Mouse (Mus musculus): ENCODE results near the gene Fsd2.

Gene Fsd2

DNA sequence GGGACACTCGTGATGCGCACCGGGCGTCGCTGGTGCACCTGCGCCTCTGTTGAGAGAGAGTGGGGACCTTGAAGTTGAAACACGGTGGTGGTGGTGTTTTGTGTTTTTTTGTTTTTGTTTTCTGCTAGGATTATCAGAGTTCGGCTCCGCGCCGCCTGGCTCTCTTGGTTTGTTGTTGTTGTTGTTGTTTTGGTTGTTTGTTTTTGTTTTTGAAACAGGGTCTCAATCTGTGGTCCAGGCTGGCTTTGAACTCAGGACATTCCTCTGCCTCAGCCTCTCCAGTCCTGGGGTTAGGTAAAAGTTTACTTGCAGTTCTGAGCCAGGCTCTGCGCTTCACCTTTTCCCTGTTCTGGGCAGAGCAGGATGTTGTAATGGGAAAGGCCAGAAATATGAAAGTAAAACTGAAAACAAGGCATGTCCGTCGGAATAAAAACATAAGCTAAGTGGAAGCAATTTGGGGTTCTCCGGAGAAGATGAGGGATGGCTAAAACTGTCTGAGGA lies 5.2 kb upstream of the Fsd2 start:
- no peak for DNase-seq (ENCODE audit: low read depth)

GRCm38 (mm10) chr7:81571108-81571940 lies 4.6 kb upstream of the Fsd2 start, which contains the start of gene Whamm:
Gene Whamm (plus strand): TSS chr7:81571266.
- peak; percentile 89 for DNase-seq (ENCODE audit: low read depth)

DNA sequence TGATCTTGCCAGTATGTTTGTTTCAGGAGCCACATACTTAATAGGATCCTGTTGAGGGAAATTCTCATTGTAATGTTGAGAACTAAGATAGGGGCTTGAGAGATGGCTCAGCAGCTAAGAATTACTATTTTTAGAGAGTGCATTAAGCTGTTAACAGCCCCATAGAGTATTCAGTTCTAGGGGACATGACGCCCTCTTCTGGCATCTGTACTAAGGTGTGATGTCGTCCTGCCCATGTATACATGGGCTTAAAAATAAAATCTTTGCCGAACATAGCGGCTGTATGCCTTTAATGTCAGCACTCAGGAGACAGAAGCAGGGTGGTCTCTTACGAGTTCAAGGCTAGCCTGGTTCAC lies 4.0 kb upstream of the Fsd2 start:
- no peak for DNase-seq (ENCODE audit: low read depth)

GRCm38 (mm10) chr7:81570271-81570670 lies 3.5 kb upstream of the Fsd2 start:
- no peak for DNase-seq (ENCODE audit: low read depth)

DNA sequence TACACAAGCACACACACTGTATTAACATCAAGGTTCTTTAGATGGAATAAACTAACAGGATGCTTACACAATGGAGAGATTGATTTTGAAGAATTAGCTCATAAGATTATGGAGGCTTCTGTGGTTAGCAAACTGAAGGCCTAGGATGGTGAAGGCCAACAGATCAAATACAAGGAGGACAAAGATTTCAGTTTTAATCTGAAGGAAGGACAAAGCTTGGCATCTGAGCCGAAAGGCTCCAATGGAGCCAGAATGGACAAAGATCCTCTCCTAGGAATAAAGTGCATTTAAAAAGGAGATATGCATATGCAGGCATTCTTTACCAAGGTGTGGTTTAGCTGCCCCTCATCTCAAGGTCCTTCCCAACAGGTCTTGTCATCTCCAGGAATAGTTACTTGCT lies 3.1 kb upstream of the Fsd2 start:
- no peak for DNase-seq (ENCODE audit: low read depth)

- DNase-seq (ENCODE audit: low read depth) = no peak
Measured at GRCm38 (mm10) chr7:81567396-81567795, 652 bp upstream of the Fsd2 start.

DNA sequence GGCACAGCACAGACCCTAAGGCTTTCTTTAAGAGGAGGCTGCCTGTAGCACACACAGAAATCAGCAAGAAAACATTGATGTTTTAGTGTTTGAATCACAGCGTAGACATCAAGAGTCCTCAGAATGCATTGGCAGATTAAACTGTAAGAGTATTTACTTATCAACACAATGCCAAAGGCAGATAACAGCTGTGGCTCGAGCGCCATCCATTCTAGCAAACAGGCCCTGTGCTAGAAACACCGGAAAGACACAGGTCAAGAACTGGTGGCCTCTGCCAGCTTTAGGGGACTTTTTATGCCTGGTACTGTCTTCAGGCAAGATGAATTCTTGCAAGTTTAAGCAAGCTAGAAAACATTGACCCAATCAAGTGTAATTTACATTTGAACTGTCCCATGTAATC lies 412 bp downstream of the Fsd2 start:
- no peak for DNase-seq (ENCODE audit: low read depth)

- DNase-seq (ENCODE audit: low read depth) = no peak
Measured at GRCm38 (mm10) chr7:81565381-81566055, 1.2 kb downstream of the Fsd2 start.

DNA sequence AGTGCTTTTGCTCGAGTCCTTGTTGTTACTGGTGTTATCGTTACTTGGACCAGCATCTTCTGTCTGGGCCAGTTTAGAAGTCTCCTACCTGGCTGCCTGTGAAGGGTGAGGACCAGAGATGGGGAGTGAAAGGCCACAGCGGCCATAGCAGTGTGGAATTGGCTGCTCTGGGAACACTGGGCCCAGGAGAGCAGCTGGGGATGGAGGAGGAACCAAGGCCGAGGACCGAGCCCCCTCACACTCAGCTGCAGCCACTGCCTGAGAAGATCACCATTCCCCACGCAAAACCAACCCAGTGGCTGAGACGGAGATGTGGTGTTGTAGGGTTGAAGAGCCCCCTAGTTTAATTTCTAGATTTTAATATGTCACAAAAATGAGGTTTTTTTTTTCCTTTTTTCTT lies 2.0 kb downstream of the Fsd2 start:
- DNase-seq (ENCODE audit: low read depth) = no peak

GRCm38 (mm10) chr7:81563506-81564015 lies 3.2 kb downstream of the Fsd2 start:
- DNase-seq (ENCODE audit: low read depth) = no peak

GRCm38 (mm10) chr7:81561211-81561610 lies 5.5 kb downstream of the Fsd2 start:
- no peak for DNase-seq (ENCODE audit: low read depth)

DNA sequence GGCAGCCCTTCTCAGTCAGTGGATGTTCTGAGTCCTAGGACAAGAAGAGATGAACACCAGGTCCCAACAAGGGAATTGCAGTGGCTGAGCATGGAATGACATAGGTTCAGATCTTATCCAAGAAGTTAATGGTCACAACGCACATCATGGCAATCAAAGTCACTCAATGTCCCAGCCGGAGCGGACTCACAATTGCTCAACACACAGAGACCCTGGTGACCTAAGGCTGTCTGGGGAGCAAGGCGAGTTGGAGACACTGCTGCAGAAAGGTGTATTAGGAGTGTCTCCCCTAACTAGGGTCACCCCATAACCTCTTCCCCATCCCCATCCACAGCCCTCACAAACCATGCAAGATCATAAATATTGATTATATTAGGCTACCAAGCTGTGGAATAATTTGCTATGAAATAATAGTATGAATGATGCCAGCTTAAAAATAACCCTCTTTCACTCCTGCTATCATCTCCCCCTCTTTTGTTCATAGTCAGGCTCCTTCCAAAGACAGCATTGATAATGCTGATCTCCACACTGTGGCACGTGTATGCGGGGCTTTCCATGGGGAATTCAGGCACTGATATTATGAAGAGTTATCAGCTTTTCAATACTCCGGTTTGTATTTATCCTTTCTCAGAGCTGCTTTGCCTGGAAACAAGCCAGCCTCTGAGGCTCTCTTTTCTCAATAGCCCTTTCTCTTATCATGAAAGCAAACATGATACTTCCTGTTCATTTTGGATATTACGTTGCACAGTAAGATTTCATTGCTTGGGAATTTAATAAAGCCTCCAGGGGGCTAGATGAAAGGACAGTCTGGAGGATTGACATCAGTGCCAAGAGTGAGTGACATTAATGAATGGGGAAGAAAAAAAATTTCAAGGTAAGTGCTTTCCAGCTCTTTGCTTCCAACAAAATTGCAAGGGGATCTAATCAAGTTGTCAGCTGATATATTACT lies 6.4 kb downstream of the Fsd2 start:
- no peak for DNase-seq (ENCODE audit: low read depth)

- DNase-seq (ENCODE audit: low read depth) = no peak
Measured at GRCm38 (mm10) chr7:81559231-81559980, 7.3 kb downstream of the Fsd2 start.

DNA sequence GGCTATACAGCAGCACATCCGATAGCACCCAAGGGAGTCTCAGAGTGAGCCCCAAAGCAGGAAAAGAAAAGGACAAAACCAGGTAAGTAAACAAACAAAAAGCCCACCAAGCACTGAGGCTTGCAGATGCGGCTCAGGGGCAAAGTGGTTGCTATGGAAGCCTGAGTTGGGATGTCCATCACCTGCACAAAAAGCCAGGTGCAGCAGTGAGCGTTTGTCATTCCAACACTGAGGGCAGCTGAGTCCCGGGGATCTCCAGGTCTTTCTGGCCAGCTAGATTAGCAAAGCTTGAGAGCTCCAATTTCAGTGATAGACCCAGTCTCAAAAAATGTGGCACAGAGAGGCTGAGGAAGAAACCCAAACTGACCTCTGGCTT lies 8.8 kb downstream of the Fsd2 start:
- DNase-seq (ENCODE audit: low read depth) = no peak

GRCm38 (mm10) chr7:81557252-81557984 lies 9.3 kb downstream of the Fsd2 start:
- no peak for DNase-seq (ENCODE audit: low read depth)

- no peak for DNase-seq (ENCODE audit: low read depth)
Measured at GRCm38 (mm10) chr7:81556839-81557238, 9.9 kb downstream of the Fsd2 start.

DNA sequence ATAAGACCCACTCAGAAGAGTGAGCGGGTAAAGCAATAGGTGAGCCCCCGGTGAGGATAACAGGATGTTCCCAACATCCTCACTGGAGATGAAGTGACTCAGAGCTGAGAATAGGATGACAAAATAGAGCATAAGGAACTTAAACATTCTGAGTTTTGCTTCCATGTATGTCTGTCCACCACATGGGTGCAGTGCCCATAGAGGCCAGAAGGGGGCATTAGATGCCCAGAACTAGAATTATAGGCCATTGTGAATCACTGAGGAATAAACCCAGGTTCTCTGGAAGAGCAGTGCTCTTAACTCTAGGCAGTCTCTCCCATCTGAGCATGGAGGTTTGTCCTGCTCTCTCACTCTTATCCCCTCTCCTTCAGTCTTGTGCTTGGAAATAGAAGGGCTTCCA lies 12.4 kb downstream of the Fsd2 start:
- DNase-seq (ENCODE audit: low read depth) = peak; percentile 49

DNA sequence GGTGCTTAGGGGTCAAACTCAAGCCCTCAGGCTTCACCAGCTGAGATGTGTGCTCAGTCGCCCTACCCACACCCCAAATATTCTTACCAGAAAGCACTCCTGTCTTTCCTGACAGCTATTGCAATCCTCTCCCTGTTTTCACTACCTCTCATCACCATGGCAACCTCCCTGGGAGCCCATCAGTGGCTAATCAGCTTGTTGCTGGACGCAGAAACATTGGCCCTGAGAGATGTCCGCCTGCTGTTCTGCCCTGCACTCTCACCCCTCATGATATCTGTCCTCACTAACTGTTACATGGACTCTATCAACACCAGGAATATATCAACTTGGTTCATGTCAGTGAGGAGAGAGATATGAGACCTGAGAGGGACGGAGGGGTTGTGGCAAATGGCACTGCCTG lies 13.2 kb downstream of the Fsd2 start:
- DNase-seq (ENCODE audit: low read depth) = no peak

GRCm38 (mm10) chr7:81548864-81549263 lies 17.9 kb downstream of the Fsd2 start:
- DNase-seq (ENCODE audit: low read depth) = no peak

DNA sequence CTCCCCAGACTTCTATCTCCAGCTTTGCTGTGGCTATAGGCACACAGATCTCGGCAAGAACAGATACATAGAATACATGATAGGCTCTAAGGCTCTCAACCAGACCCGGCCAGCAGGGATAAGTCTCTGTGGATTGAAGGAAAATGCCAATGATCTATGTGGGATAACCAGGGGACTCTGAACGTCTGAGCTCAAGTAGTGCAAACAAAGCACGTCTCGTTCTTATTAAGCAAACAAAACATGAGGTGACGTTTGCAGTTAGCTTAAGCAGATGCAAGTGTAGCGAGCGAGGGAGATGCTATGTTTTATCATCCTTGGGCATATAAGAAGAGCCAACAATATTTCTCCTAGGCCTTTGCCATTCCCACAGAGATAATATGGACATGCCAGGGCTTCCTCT lies 23.8 kb downstream of the Fsd2 start:
- no peak for DNase-seq (ENCODE audit: low read depth)
